Mouse (Mus musculus) brain, embryonic 14.5 days (tissue): Measurements from ENCODE around the gene Speer4c.
"Not testable (repeated sequence)": the region's sequence is repeated elsewhere in the genome, so short reads cannot be mapped to it uniquely, and the experiment has no call there.

Experiments
- CTCF ChIP-seq: fragments of 200-500 bp; IDR thresholded peaks from 2 replicates; pipeline ENCODE4 v1.5.1; 2012; ENCODE audit warnings: inconsistent platforms, mild to moderate bottlenecking, moderate library complexity, borderline replicate concordance; ENCODE audit not compliant: insufficient read depth, insufficient read length; ENCODE audit errors: extremely low read depth
- POLR2A ChIP-seq: fragments of 200-500 bp; IDR thresholded peaks from 2 replicates; pipeline ENCODE4 v1.6.1; 2012; ENCODE audit warnings: mild to moderate bottlenecking, inconsistent platforms, borderline replicate concordance; ENCODE audit not compliant: poor library complexity, insufficient read depth, insufficient read length, severe bottlenecking; ENCODE audit errors: extremely low read depth

- not testable (repeated sequence) for TF ChIP-seq POLR2A, CTCF
Observed at GRCm38 (mm10) chr5:15689659-15690213, 24.3 kb downstream of the Speer4c start.
